Mouse (Mus musculus) embryonic facial prominence, embryonic 11.5 days (tissue): ENCODE measurements around the gene Fam19a1. TPM values are rescaled to one million over a fixed set of nuclear protein-coding genes. Genes with fewer than 3 reads are reported as not detected.

Experiments
- polyA plus RNA-seq: library from polyadenylated mRNA; unstranded; fragments of >200 nt; fragmentation: Nextera tagmentation; extraction: Ambion mirVana; gene quantifications from 2 replicates; pipeline ENCODE4 v1.2.1, GENCODE M21; 2014

Gene Fam19a1
- polyA plus RNA-seq, 1 experiment from 2014 or later: 0.63 TPM

Other genes with a start within 250 kb of the Fam19a1 start
- gene 1700123L14Rik, start 53.1 kb downstream of the Fam19a1 start, polyA plus RNA-seq: not detected in 2 replicates